Mouse (Mus musculus) layer of hippocampus, adult 9-10 months (tissue): Measurements from ENCODE around the gene Osbp2.

ENCODE experiments used
- DNase-seq: peaks from one replicate; pipeline ENCODE4 v3.0.0; 2022; ENCODE audit warnings: low spot score

Osbp2 gene

GRCm38 (mm10) chr11:3823378-3823777, 40.3 kb downstream of the Osbp2 start:
- DNase-seq, result no peak

GRCm38 (mm10) chr11:3817986-3818758, 45.5 kb downstream of the Osbp2 start:
- DNase-seq, result no peak

- no peak for DNase-seq
Measured at GRCm38 (mm10) chr11:3815951-3816350, 47.8 kb downstream of the Osbp2 start.

- no peak for DNase-seq
Measured at GRCm38 (mm10) chr11:3813340-3813739, 50.4 kb downstream of the Osbp2 start.

- no peak for DNase-seq
Measured at GRCm38 (mm10) chr11:3808162-3808561, 55.5 kb downstream of the Osbp2 start.

- DNase-seq, result peak; percentile 47
Measured at GRCm38 (mm10) chr11:3805362-3805761, 58.3 kb downstream of the Osbp2 start.

GRCm38 (mm10) chr11:3804639-3805038, 59.1 kb downstream of the Osbp2 start:
- no peak for DNase-seq

- DNase-seq, result no peak
Measured at GRCm38 (mm10) chr11:3802057-3802456, 61.6 kb downstream of the Osbp2 start.

GRCm38 (mm10) chr11:3797631-3798215, 66.0 kb downstream of the Osbp2 start:
- DNase-seq, result peak; percentile 24

GRCm38 (mm10) chr11:3790736-3791135, 73.0 kb downstream of the Osbp2 start:
- no peak for DNase-seq

- DNase-seq, result no peak
Measured at GRCm38 (mm10) chr11:3789919-3790318, 73.8 kb downstream of the Osbp2 start.

- peak; percentile 68 for DNase-seq
Measured at GRCm38 (mm10) chr11:3786564-3786963, 77.1 kb downstream of the Osbp2 start.

- DNase-seq, result no peak
Measured at GRCm38 (mm10) chr11:3775263-3775644, 88.4 kb downstream of the Osbp2 start.

- DNase-seq, result no peak
Measured at GRCm38 (mm10) chr11:3774463-3775262, 89.0 kb downstream of the Osbp2 start.

GRCm38 (mm10) chr11:3773782-3774462, 89.8 kb downstream of the Osbp2 start:
- DNase-seq, result no peak

GRCm38 (mm10) chr11:3773136-3773535, 90.6 kb downstream of the Osbp2 start:
- DNase-seq, result no peak

GRCm38 (mm10) chr11:3771348-3771747, 92.4 kb downstream of the Osbp2 start:
- no peak for DNase-seq

GRCm38 (mm10) chr11:3767830-3768229, 95.9 kb downstream of the Osbp2 start:
- DNase-seq, result no peak

GRCm38 (mm10) chr11:3766964-3767363, 96.7 kb downstream of the Osbp2 start:
- no peak for DNase-seq

GRCm38 (mm10) chr11:3764352-3764751, 99.4 kb downstream of the Osbp2 start:
- no peak for DNase-seq

- DNase-seq, result no peak
Measured at GRCm38 (mm10) chr11:3761775-3762501, 101.8 kb downstream of the Osbp2 start.

- no peak for DNase-seq
Measured at GRCm38 (mm10) chr11:3761339-3761738, 102.4 kb downstream of the Osbp2 start.
